Mouse (Mus musculus) hindbrain, embryonic 16.5 days (tissue): ENCODE measurements around the gene Ccl19. TPM values are rescaled to one million over a fixed set of nuclear protein-coding genes. Genes with fewer than 3 reads are reported as not detected.
"Not testable (repeated sequence)": the region's sequence is repeated elsewhere in the genome, so short reads cannot be mapped to it uniquely, and the experiment has no call there.

Experiments used
- ATAC-seq: fragments of 200-750 bp; cut with Nextera tagmentation; 2 replicates; pipeline ENCODE4 v1.8.0; 2017; ENCODE audit warnings: moderate TSS enrichment, moderate library complexity
- H3K27ac ChIP-seq: fragments of 300-500 bp; sonication (generic); 2 replicates; pipeline ENCODE4 v1.5.1; 2014; ENCODE audit warnings: low read depth, mild to moderate bottlenecking, control low read depth, low read length, moderate library complexity
- H3K27me3 ChIP-seq: fragments of 300-500 bp; sonication (generic); replicated peaks from 2 replicates; pipeline ENCODE4 v1.6.1; 2014; ENCODE audit warnings: low read length; ENCODE audit not compliant: control insufficient read depth, insufficient read depth
- H3K36me3 ChIP-seq: fragments of 300-500 bp; sonication (generic); 2 replicates; pipeline ENCODE4 v1.6.1; 2014; ENCODE audit warnings: mild to moderate bottlenecking, low read length, moderate library complexity, mixed read lengths; ENCODE audit not compliant: control insufficient read depth, insufficient read depth
- H3K4me1 ChIP-seq: fragments of 300-500 bp; sonication (generic); 2 replicates; pipeline ENCODE4 v1.6.1; 2014; ENCODE audit warnings: low read depth, low read length; ENCODE audit not compliant: control insufficient read depth, insufficient read depth
- H3K4me2 ChIP-seq: fragments of 300-500 bp; sonication (generic); 2 replicates; pipeline ENCODE4 v1.6.1; 2014; ENCODE audit warnings: mild to moderate bottlenecking, low read length, control low read depth, moderate library complexity
- H3K4me3 ChIP-seq: fragments of 300-500 bp; sonication (generic); 2 replicates; pipeline ENCODE4 v1.5.1; 2014; ENCODE audit warnings: mild to moderate bottlenecking, low read length, control low read depth, moderate library complexity
- H3K9ac ChIP-seq: fragments of 300-500 bp; sonication (generic); 2 replicates; pipeline ENCODE4 v1.6.1; 2014; ENCODE audit warnings: low read depth, mild to moderate bottlenecking, control low read depth, low read length, moderate library complexity
- H3K9me3 ChIP-seq: fragments of 300-500 bp; sonication (generic); 2 replicates; pipeline ENCODE4 v1.6.1; 2014; ENCODE audit warnings: mild to moderate bottlenecking, low read length, moderate library complexity; ENCODE audit not compliant: control insufficient read depth
- WGBS: fragments of 180-500 bp; shearing (Covaris S2); extraction: QIAGEN DNeasy Blood & Tissue Kit; methylation state at CpG from one replicate; pipeline ENCODE4 v1.1.7; 2014; 5-methylcytosine and 5-hydroxymethylcytosine counted together
- polyA plus RNA-seq: library from polyadenylated mRNA; unstranded; fragments of >200 nt; fragmentation: Nextera tagmentation; extraction: Ambion mirVana; gene quantifications from 2 replicates; pipeline ENCODE4 v1.2.1, GENCODE M21; 2015

Gene Ccl19
- 0.22 and 0.28 TPM in 2 replicates for polyA plus RNA-seq

DNA sequence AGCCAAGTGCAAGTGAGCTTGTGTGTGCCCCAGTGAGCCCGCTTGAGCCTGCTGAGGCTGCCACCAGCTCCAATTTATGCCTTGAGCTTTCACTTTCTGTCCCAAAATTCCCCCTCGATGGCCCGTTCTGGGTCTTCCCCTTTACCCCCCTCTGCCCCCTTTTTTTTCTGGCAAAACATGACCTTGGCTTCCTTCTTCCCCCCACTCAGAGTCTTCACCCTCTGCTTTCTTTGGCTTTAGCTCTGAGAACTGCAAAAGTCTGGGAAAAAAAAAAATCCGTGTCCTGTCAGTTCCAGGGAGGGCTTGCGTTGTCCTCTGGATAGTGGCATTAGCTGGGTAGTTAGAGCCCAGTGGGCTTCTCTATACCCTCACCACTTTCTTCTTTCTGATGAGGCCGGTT lies at the start of gene Ccl19:
Gene Ccl19 (minus strand): TSS at position 101 of the 400 bp plus-strand sequence.
- not testable (repeated sequence) for H3K4me3 ChIP-seq, ATAC-seq, H3K4me1 ChIP-seq, H3K9ac ChIP-seq, H3K27ac ChIP-seq, H3K27me3 ChIP-seq, H3K9me3 ChIP-seq, H3K36me3 ChIP-seq, H3K4me2 ChIP-seq
- no CpG with 5 or more reads among the region's 6 CpGs for WGBS

DNA sequence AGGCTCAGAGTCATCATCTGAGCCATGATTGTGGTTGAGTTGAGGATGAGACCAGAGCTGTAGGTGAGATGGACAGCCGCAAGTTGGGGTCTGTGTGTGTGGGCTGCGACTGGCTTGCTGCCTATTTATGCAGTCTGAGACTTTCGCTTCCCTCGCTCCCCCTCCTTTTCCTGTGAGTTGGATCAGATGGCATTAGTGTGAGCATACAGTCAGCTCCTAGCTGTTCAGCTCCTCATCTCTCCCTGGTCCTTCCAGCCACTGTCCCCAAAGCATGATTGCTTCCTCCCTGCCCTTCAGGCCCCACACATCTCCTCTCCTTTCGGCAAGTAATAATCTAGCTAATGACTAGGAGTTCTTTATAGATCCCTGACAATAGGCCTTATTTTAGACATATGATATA lies 17.5 kb upstream of the Ccl19 start, which contains the start of gene Ccl21a:
Gene Ccl21a (minus strand): TSS at position 101 of the 400 bp plus-strand sequence.
- H3K27ac ChIP-seq, H3K4me2 ChIP-seq, H3K9ac ChIP-seq, H3K27me3 ChIP-seq, ATAC-seq, H3K9me3 ChIP-seq, H3K4me3 ChIP-seq, H3K36me3 ChIP-seq, H3K4me1 ChIP-seq: not testable (repeated sequence)
- no CpG with 5 or more reads among the region's 5 CpGs for WGBS

DNA sequence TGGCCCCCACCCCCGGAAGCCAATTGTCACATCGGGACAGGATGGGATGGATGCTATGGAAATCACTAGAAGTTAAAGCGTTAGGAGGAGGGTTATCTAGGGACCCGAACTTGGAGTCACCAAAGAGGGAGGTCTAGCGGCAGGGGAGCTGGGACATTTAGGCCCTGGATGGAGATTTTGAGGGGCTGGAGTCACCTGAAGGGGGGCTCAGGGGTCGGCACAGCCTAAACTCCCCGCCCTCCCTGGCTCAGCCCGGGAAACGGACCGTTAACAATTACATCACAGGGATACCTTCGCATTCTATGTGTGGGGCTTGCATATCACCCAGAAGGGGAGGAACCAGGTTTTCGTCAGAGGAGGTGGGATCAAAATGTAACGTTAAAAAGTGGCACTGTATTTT lies 21.1 kb downstream of the Ccl19 start, which contains the start of gene 4930578G10Rik:
Gene 4930578G10Rik (plus strand): TSS at position 301 of the 400 bp plus-strand sequence.
- not testable (repeated sequence) for H3K9ac ChIP-seq, H3K4me2 ChIP-seq, H3K9me3 ChIP-seq, ATAC-seq, H3K27me3 ChIP-seq, H3K4me3 ChIP-seq, H3K36me3 ChIP-seq, H3K27ac ChIP-seq, H3K4me1 ChIP-seq
- WGBS: no CpG with 5 or more reads among the region's 13 CpGs

Other genes with a start within 250 kb of the Ccl19 start
- not detected in 2 replicates for gene Fam205a2, start 228.4 kb downstream of the Ccl19 start, polyA plus RNA-seq
- gene Gm10591, start 144.4 kb downstream of the Ccl19 start, polyA plus RNA-seq: not detected in 2 replicates
- gene Gm2564, start 126.9 kb downstream of the Ccl19 start, polyA plus RNA-seq: 0.39 TPM in 1 of 2 replicates, not detected in the other
- gene Ccl27b, start 101.3 kb downstream of the Ccl19 start, polyA plus RNA-seq: not detected in 2 replicates
- gene Il11ra2, start 94.7 kb downstream of the Ccl19 start, polyA plus RNA-seq: not detected in 2 replicates
- gene 4930578G10Rik, start 21.0 kb downstream of the Ccl19 start, polyA plus RNA-seq: 0.38 TPM in 1 of 2 replicates, not detected in the other
- gene Ccl21a, start 17.4 kb upstream of the Ccl19 start, polyA plus RNA-seq: 1.6 and 3.2 TPM in 2 replicates
- 0.07 and 0.10 TPM in 2 replicates for gene Fam205a1, start 97.3 kb upstream of the Ccl19 start, polyA plus RNA-seq
- gene Gm12394, start 100.2 kb upstream of the Ccl19 start, polyA plus RNA-seq: 0.65 and 0.66 TPM in 2 replicates
- 1.9 and 2.0 TPM in 2 replicates for gene Fam205c, start 117.7 kb upstream of the Ccl19 start, polyA plus RNA-seq
- gene Phf24, start 160.1 kb upstream of the Ccl19 start, polyA plus RNA-seq: 44.5 and 45.7 TPM in 2 replicates
- 44.9 and 45.7 TPM in 2 replicates for gene Dnajb5, start 193.2 kb upstream of the Ccl19 start, polyA plus RNA-seq
- 0.44 and 1.3 TPM in 2 replicates for gene 1700022I11Rik, start 213.0 kb upstream of the Ccl19 start, polyA plus RNA-seq
- gene Vcp, start 243.9 kb upstream of the Ccl19 start, polyA plus RNA-seq: 478 and 502 TPM in 2 replicates